Mouse (Mus musculus) limb, embryonic 13.5 days (tissue): ENCODE data around the gene Slc6a21. TPM values are rescaled to one million over a fixed set of nuclear protein-coding genes. Genes with fewer than 3 reads are reported as not detected.

Experiments used
- polyA plus RNA-seq: library from polyadenylated mRNA; unstranded; fragments of >200 nt; fragmentation: Nextera tagmentation; extraction: Ambion mirVana; gene quantifications from 2 replicates; pipeline ENCODE4 v1.2.1, GENCODE M21; 2015

Slc6a21 gene
- polyA plus RNA-seq, 1 experiment from 2014 or later, result not detected

Other genes with a start within 250 kb of the Slc6a21 start
- gene Prr12, start 224.6 kb upstream of the Slc6a21 start, polyA plus RNA-seq, result 14.5 and 15.3 TPM in 2 replicates
- gene Nosip, start 215.1 kb upstream of the Slc6a21 start, polyA plus RNA-seq, result 71.2 and 71.4 TPM in 2 replicates
- gene Prrg2, start 214.8 kb upstream of the Slc6a21 start, polyA plus RNA-seq, result 22.3 and 24.5 TPM in 2 replicates
- gene Rcn3, start 185.3 kb upstream of the Slc6a21 start, polyA plus RNA-seq, result 462 and 483 TPM in 2 replicates
- 44.0 and 45.4 TPM in 2 replicates for gene Fcgrt, start 173.7 kb upstream of the Slc6a21 start, polyA plus RNA-seq
- 1,512 and 1,535 TPM in 2 replicates for gene Rps11, start 153.1 kb upstream of the Slc6a21 start, polyA plus RNA-seq
- gene Rpl13a, start 148.8 kb upstream of the Slc6a21 start, polyA plus RNA-seq, result 1,305 and 1,326 TPM in 2 replicates
- 0.60 and 0.75 TPM in 2 replicates for gene Gm45713, start 141.3 kb upstream of the Slc6a21 start, polyA plus RNA-seq
- gene Flt3l, start 141.1 kb upstream of the Slc6a21 start, polyA plus RNA-seq, result 1.0 and 1.2 TPM in 2 replicates
- 86.9 and 87.1 TPM in 2 replicates for gene Pih1d1, start 123.2 kb upstream of the Slc6a21 start, polyA plus RNA-seq
- gene Aldh16a1, start 122.9 kb upstream of the Slc6a21 start, polyA plus RNA-seq, result 45.1 and 46.4 TPM in 2 replicates
- 0.19 and 0.23 TPM in 2 replicates for gene Slc17a7, start 113.6 kb upstream of the Slc6a21 start, polyA plus RNA-seq
- not detected in 2 replicates for gene Gfy, start 97.9 kb upstream of the Slc6a21 start, polyA plus RNA-seq
- gene Pth2, start 96.5 kb upstream of the Slc6a21 start, polyA plus RNA-seq, result not detected in 2 replicates
- gene Ccdc155, start 72.6 kb upstream of the Slc6a21 start, polyA plus RNA-seq, result 0.93 and 1.4 TPM in 2 replicates
- 1.3 and 1.4 TPM in 2 replicates for gene Dkkl1, start 65.4 kb upstream of the Slc6a21 start, polyA plus RNA-seq
- 259 and 263 TPM in 2 replicates for gene Tead2, start 61.8 kb upstream of the Slc6a21 start, polyA plus RNA-seq
- 1.3 and 2.1 TPM in 2 replicates for gene Cd37, start 38.4 kb upstream of the Slc6a21 start, polyA plus RNA-seq
- gene Slc6a16, start 36.4 kb upstream of the Slc6a21 start, polyA plus RNA-seq, result 0.28 and 0.43 TPM in 2 replicates
- gene Trpm4, start 56.3 kb downstream of the Slc6a21 start, polyA plus RNA-seq, result 15.8 and 19.6 TPM in 2 replicates
- gene Hrc, start 57.8 kb downstream of the Slc6a21 start, polyA plus RNA-seq, result 3.9 and 4.3 TPM in 2 replicates
- 5.2 and 6.9 TPM in 2 replicates for gene Ppfia3, start 89.5 kb downstream of the Slc6a21 start, polyA plus RNA-seq
- gene Lin7b, start 93.1 kb downstream of the Slc6a21 start, polyA plus RNA-seq, result 1.4 and 2.5 TPM in 2 replicates
- gene Snrnp70, start 118.2 kb downstream of the Slc6a21 start, polyA plus RNA-seq, result 262 and 283 TPM in 2 replicates
- gene Kcna7, start 128.1 kb downstream of the Slc6a21 start, polyA plus RNA-seq, result 0.09 TPM in 1 of 2 replicates, not detected in the other
- 3.0 and 3.2 TPM in 2 replicates for gene Ntf5, start 136.2 kb downstream of the Slc6a21 start, polyA plus RNA-seq
- 0.40 TPM in 1 of 2 replicates, not detected in the other for gene Lhb, start 143.3 kb downstream of the Slc6a21 start, polyA plus RNA-seq
- 41.7 and 45.9 TPM in 2 replicates for gene Gys1, start 157.3 kb downstream of the Slc6a21 start, polyA plus RNA-seq
- gene Ruvbl2, start 160.6 kb downstream of the Slc6a21 start, polyA plus RNA-seq, result 142 and 144 TPM in 2 replicates
- gene Ftl1, start 182.4 kb downstream of the Slc6a21 start, polyA plus RNA-seq, result 5,430 and 5,479 TPM in 2 replicates
- gene Bax, start 189.4 kb downstream of the Slc6a21 start, polyA plus RNA-seq, result 167 and 170 TPM in 2 replicates
- 1.0 and 1.2 TPM in 2 replicates for gene Tulp2, start 204.4 kb downstream of the Slc6a21 start, polyA plus RNA-seq
- gene Gm45808, start 209.3 kb downstream of the Slc6a21 start, polyA plus RNA-seq, result not detected in 2 replicates
- gene Dhdh, start 211.3 kb downstream of the Slc6a21 start, polyA plus RNA-seq, result 2.9 and 4.0 TPM in 2 replicates
- 215 TPM in 2 replicates for gene Nucb1, start 232.9 kb downstream of the Slc6a21 start, polyA plus RNA-seq
- gene Ppp1r15a, start 248.8 kb downstream of the Slc6a21 start, polyA plus RNA-seq, result 27.5 and 28.8 TPM in 2 replicates
- gene Plekha4, start 248.8 kb downstream of the Slc6a21 start, polyA plus RNA-seq, result 3.3 and 4.9 TPM in 2 replicates